Mouse (Mus musculus) liver, postnatal 0 days (tissue): ENCODE data around the gene Rhob.

Experiments
- CTCF ChIP-seq: sonication (generic); IDR thresholded peaks from 2 replicates; pipeline ENCODE4 v1.5.1; 2016; ENCODE audit warnings: antibody characterized with exemption, low read depth
- EP300 ChIP-seq: IDR thresholded peaks from 2 replicates; pipeline ENCODE4 v1.6.1; 2016; ENCODE audit warnings: antibody characterized with exemption, low read depth, mild to moderate bottlenecking

- TF ChIP-seq CTCF (no peak), EP300 (no peak)
Observed at GRCm38 (mm10) chr12:8450028-8450427, 49.8 kb downstream of the Rhob start.
